Mouse (Mus musculus): Measurements from ENCODE around the gene Olfr1006.
A peak's percentile ranks its signal among the peaks of the same experiment; 100 is the strongest.
"Not testable (repeated sequence)": the region's sequence is repeated elsewhere in the genome, so short reads cannot be mapped to it uniquely, and the experiment has no call there.

The Olfr1006 gene

GRCm38 (mm10) chr2:85678667-85679066 lies at the start of gene Olfr1006:
Olfr1006 (minus strand) TSS chr2:85678767.
- DNase-seq (ENCODE audit: low spot score), result no peak

GRCm38 (mm10) chr2:85725793-85726192 lies 47.2 kb upstream of the Olfr1006 start:
- peak; percentile 8 for DNase-seq (ENCODE audit: low spot score)

- DNase-seq (ENCODE audit: low spot score), result no peak
Observed at GRCm38 (mm10) chr2:85715119-85715518, 36.6 kb upstream of the Olfr1006 start, which contains the start of gene Olfr1009. Olfr1009 (plus strand) TSS chr2:85715419.

- DNase-seq (ENCODE audit: low spot score), result no peak
Observed at GRCm38 (mm10) chr2:85711159-85711558, 32.6 kb upstream of the Olfr1006 start.

GRCm38 (mm10) chr2:85710680-85711079 lies 32.1 kb upstream of the Olfr1006 start:
- DNase-seq (ENCODE audit: low spot score), result not testable (repeated sequence)

GRCm38 (mm10) chr2:85689131-85689530 lies 10.6 kb upstream of the Olfr1006 start, which contains the start of gene Olfr1008:
Olfr1008 (plus strand) TSS chr2:85689431.
- no peak for DNase-seq (ENCODE audit: low spot score)

GRCm38 (mm10) chr2:85664355-85664754 lies 14.2 kb downstream of the Olfr1006 start, which contains the start of gene Olfr154:
Olfr154 (minus strand) TSS chr2:85664455.
- DNase-seq (ENCODE audit: low spot score), result not testable (repeated sequence)

GRCm38 (mm10) chr2:85650604-85651003 lies 28.0 kb downstream of the Olfr1006 start, which contains the start of gene Olfr1002:
Olfr1002 (minus strand) TSS chr2:85650704.
- DNase-seq (ENCODE audit: low spot score), result no peak

Measured in urinary bladder, postnatal 25 days (tissue).